In the genomic region with DNA sequence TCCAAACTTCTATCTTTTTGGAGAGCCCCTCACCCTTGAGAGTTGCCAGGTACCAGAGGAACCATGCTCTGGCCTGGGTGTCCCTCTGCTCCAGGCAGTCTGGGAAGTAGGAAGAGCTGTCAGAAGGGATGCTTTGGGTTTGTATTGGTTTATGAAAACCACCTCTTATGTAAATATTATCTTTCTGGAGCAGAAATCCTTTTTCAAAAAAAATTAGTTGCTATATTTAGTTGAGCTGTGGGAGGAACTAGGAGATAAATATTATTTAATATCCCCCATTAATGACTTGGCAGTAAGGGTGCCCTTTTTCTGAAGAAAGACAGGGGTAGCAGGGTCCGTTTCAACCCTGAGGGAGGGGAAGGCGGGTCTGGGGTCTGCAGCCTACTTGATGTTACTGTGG, we compare ENCODE assay signal across 1 mouse cellular context.
TF ChIP-seq lines count a peak whose summit lies in the region.

No protein-coding gene starts in this region.

TF ChIP-seq in CH12.LX, 34 proteins besides CTCF, POLR2A, EP300 and RAD21 (continued from another document):
- no peak for TF ChIP-seq USF2 (conservative IDR thresholded peaks at IDR 0.05; ENCODE audit: low read depth, low read length)
- no peak for TF ChIP-seq PAX5 (IDR thresholded peaks at IDR 0.05; ENCODE audit: low read length)
- TF ChIP-seq SIN3A (IDR thresholded peaks at IDR 0.05; ENCODE audit: low read length) = no peak
- no peak for TF ChIP-seq MYC (IDR thresholded peaks at IDR 0.05; ENCODE audit: low read depth, low read length)
- no peak for TF ChIP-seq MAX (IDR thresholded peaks at IDR 0.05; ENCODE audit: low read length)
- no peak for TF ChIP-seq JUN (IDR thresholded peaks at IDR 0.05; ENCODE audit: insufficient read depth, low read depth, low read length)
- no peak for TF ChIP-seq POLR2AphosphoS2 (IDR thresholded peaks at IDR 0.05; ENCODE audit: low read depth, low read length)
- no peak for TF ChIP-seq ELF1 (IDR thresholded peaks at IDR 0.05; ENCODE audit: low read depth, low read length)
- TF ChIP-seq ZMIZ1 (IDR thresholded peaks at IDR 0.05; ENCODE audit: low read depth, low read length) = no peak
- no peak for TF ChIP-seq USF1 (IDR thresholded peaks at IDR 0.05; ENCODE audit: low read depth, low read length)
